Mouse (Mus musculus) megakaryocyte, embryonic 14.5 days (primary cell): ENCODE results near the gene Zbtb38.

ENCODE experiments used
- FLI1 ChIP-seq: IDR thresholded peaks from 2 replicates; pipeline ENCODE4 v1.6.1; 2012; ENCODE audit warnings: low read length, inconsistent platforms, mixed read lengths
- GATA1 ChIP-seq: IDR thresholded peaks from 3 replicates; pipeline ENCODE4 v1.6.1; 2012; ENCODE audit warnings: mixed read lengths, low read length, inconsistent platforms, borderline replicate concordance

DNA sequence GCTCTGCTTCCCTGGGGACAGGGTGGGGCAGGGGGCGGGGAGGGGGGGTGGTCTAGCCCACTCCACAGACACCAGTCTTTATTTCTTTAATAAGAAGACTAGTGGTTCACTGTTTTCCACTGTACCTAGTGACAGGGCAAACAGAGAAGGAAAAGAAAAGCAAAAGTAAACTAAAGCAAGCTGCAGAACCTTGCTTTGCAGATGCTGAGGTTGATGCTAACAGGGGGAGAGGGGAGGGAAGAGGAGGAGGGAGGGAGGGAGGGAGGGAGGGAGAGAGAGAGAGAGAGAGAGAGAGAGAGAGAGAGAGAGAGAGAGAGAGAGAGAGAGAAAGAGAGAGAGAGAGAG lies 2.0 kb upstream of the Zbtb38 start:
- no peak for TF ChIP-seq GATA1
- no peak for TF ChIP-seq FLI1
